Mouse (Mus musculus) gastrocnemius, postnatal 25 days (tissue): Measurements from ENCODE around the gene Akr1a1. TPM values are rescaled to one million over a fixed set of nuclear protein-coding genes. Genes with fewer than 3 reads are reported as not detected.
"Not testable (repeated sequence)": the region's sequence is repeated elsewhere in the genome, so short reads cannot be mapped to it uniquely, and the experiment has no call there.

Source experiments
- DNase-seq: peaks from one replicate; pipeline ENCODE4 v3.0.0; 2022
- long read RNA-seq, 2 experiments: library from polyadenylated mRNA; stranded (forward); transcript quantifications; one replicate each; pipeline ENCODE4 v2.0.0; 2021
- total RNA-seq, 2 experiments: library from RNA; stranded (reverse); gene quantifications; 1 replicate in 1 of 2; 2 replicates in 1 of 2; pipeline ENCODE4 v1.2.3; 2021

Akr1a1 gene
- 100 to 1,000 TPM; 175 to 184 TPM for total RNA-seq
- long read RNA-seq, experiment 1, transcript Akr1a1-201 (9 exons, 1,420 nt) = major isoform, 121 of 133 reads
- long read RNA-seq, experiment 1, partial matches to known transcripts = 9 of 133 reads
- long read RNA-seq, experiment 1, other reads (novel, unspliced or antisense) = 2 of 133 reads
- long read RNA-seq, experiment 2, transcript Akr1a1-201 (9 exons, 1,420 nt) = major isoform, 140 of 145 reads
- long read RNA-seq, experiment 2, partial matches to known transcripts = 4 of 145 reads
- long read RNA-seq, experiment 2, other reads (novel, unspliced or antisense) = 1 of 145 reads

GRCm38 (mm10) chr4:116650924-116651796 is at the start of gene Akr1a1:
TSS of gene Akr1a1 (minus strand) at chr4:116651680.
- DNase-seq = peak; percentile 88

GRCm38 (mm10) chr4:116700964-116701363 is 49.5 kb upstream of the Akr1a1 start:
- no peak for DNase-seq

GRCm38 (mm10) chr4:116698693-116699342 is 47.3 kb upstream of the Akr1a1 start:
- no peak for DNase-seq

- no peak for DNase-seq
These were observed 42.3 kb upstream of the Akr1a1 start for GRCm38 (mm10) chr4:116693785-116694184.

GRCm38 (mm10) chr4:116692146-116692545 is 40.7 kb upstream of the Akr1a1 start:
- DNase-seq = no peak

GRCm38 (mm10) chr4:116689309-116689876 is 37.9 kb upstream of the Akr1a1 start:
- DNase-seq = no peak

GRCm38 (mm10) chr4:116687041-116687440 is 35.6 kb upstream of the Akr1a1 start:
- DNase-seq = no peak

GRCm38 (mm10) chr4:116685402-116686061 is 34.1 kb upstream of the Akr1a1 start, which contains the start of gene Prdx1:
TSS of gene Prdx1 (plus strand) at chr4:116685544.
- peak; percentile 93 for DNase-seq

GRCm38 (mm10) chr4:116684665-116685064 is 33.2 kb upstream of the Akr1a1 start:
- DNase-seq = no peak

- no peak for DNase-seq
These were observed 32.5 kb upstream of the Akr1a1 start for GRCm38 (mm10) chr4:116683957-116684356.

GRCm38 (mm10) chr4:116680521-116680920 is 29.0 kb upstream of the Akr1a1 start:
- DNase-seq = not testable (repeated sequence)

GRCm38 (mm10) chr4:116679141-116679540 is 27.7 kb upstream of the Akr1a1 start:
- DNase-seq = no peak

- DNase-seq = no peak
These were observed 26.3 kb upstream of the Akr1a1 start for GRCm38 (mm10) chr4:116677808-116678207.

GRCm38 (mm10) chr4:116676027-116676426 is 24.5 kb upstream of the Akr1a1 start:
- DNase-seq = no peak

- not testable (repeated sequence) for DNase-seq
These were observed 23.3 kb upstream of the Akr1a1 start for GRCm38 (mm10) chr4:116674761-116675160.

GRCm38 (mm10) chr4:116672785-116673184 is 21.3 kb upstream of the Akr1a1 start:
- no peak for DNase-seq

- DNase-seq = no peak
These were observed 17.8 kb upstream of the Akr1a1 start for GRCm38 (mm10) chr4:116669291-116669690.

- DNase-seq = peak; percentile 17
These were observed 16.7 kb upstream of the Akr1a1 start for GRCm38 (mm10) chr4:116668145-116668544.

GRCm38 (mm10) chr4:116666625-116667024 is 15.1 kb upstream of the Akr1a1 start:
- DNase-seq = no peak

GRCm38 (mm10) chr4:116661998-116662397 is 10.5 kb upstream of the Akr1a1 start:
- no peak for DNase-seq

GRCm38 (mm10) chr4:116660829-116661228 is 9.3 kb upstream of the Akr1a1 start:
- DNase-seq = no peak

- DNase-seq = not testable (repeated sequence)
These were observed 8.4 kb upstream of the Akr1a1 start for GRCm38 (mm10) chr4:116659916-116660315.
